Mouse (Mus musculus) G1E (cell line): ENCODE results near the gene Cirbp. TPM values are rescaled to one million over a fixed set of nuclear protein-coding genes. Genes with fewer than 3 reads are reported as not detected.
"Not testable (repeated sequence)": the region's sequence is repeated elsewhere in the genome, so short reads cannot be mapped to it uniquely, and the experiment has no call there.

Experiments
- ATAC-seq: 2 replicates; pipeline ENCODE4 v1.8.0; 2016; ENCODE audit warnings: mild to moderate bottlenecking; ENCODE audit not compliant: insufficient number of reproducible peaks, poor library complexity, low FRiP score, severe bottlenecking; ENCODE audit errors: extremely low read depth
- DNase-seq: peaks from one replicate; pipeline ENCODE4 v3.0.0; 2012; ENCODE audit warnings: low spot score
- H3K27me3 ChIP-seq: 2 replicates; pipeline ENCODE4 v1.6.1; 2012; ENCODE audit warnings: mild to moderate bottlenecking, low read length, inconsistent platforms; ENCODE audit not compliant: insufficient read depth
- H3K36me3 ChIP-seq: replicated peaks from 2 replicates; pipeline ENCODE3; 2012; ENCODE audit warnings: mild to moderate bottlenecking, inconsistent platforms
- H3K4me1 ChIP-seq: 2 replicates; pipeline ENCODE4 v1.6.1; 2012; ENCODE audit warnings: low read depth, low read length, inconsistent platforms, mixed read lengths; ENCODE audit not compliant: insufficient read depth
- H3K4me3 ChIP-seq: 2 replicates; pipeline ENCODE4 v1.5.1; 2012; ENCODE audit warnings: low read depth, mild to moderate bottlenecking, inconsistent platforms, low read length, moderate library complexity, mixed read lengths
- H3K9me3 ChIP-seq: replicated peaks from 2 replicates; pipeline ENCODE4 v1.6.1; 2012; ENCODE audit warnings: inconsistent platforms
- CTCF ChIP-seq: IDR thresholded peaks from 2 replicates; pipeline ENCODE4 v1.5.1; 2012; ENCODE audit warnings: low read depth, low read length, inconsistent platforms, mixed read lengths
- GATA1 ChIP-seq: IDR thresholded peaks from 2 replicates; pipeline ENCODE4 v1.6.1; 2012; ENCODE audit warnings: borderline replicate concordance, low read length, inconsistent platforms, mixed read lengths
- GATA2 ChIP-seq: IDR thresholded peaks from 2 replicates; pipeline ENCODE4 v1.6.1; 2012; ENCODE audit warnings: low read depth, low read length, inconsistent platforms, borderline replicate concordance
- POLR2AphosphoS5 ChIP-seq: IDR thresholded peaks from 2 replicates; pipeline ENCODE4 v1.6.1; 2012; ENCODE audit warnings: low read depth, low read length, inconsistent platforms; ENCODE audit not compliant: insufficient replicate concordance
- TAL1 ChIP-seq: conservative IDR thresholded peaks from 2 replicates; pipeline ENCODE4 v1.6.1; 2012; ENCODE audit warnings: low read depth, low read length, inconsistent platforms, mixed read lengths
- polyA plus RNA-seq: library from polyadenylated mRNA; stranded (reverse); fragments of >175 nt; gene quantifications from 2 replicates; pipeline ENCODE4 v1.2.3, GENCODE M21; 2012
- total RNA-seq, 2 experiments: library from RNA; stranded (forward) in 1 of 2; stranded (reverse) in 1 of 2; fragments of 200-1000 nt in 1 of 2; fragments of >200 nt in 1 of 2; fragmentation: Nextera tagmentation in 1 of 2; gene quantifications; 2 replicates each; pipeline ENCODE4 v1.2.3; 2014 to 2017

Gene Cirbp
- total and polyA plus RNA-seq, 3 experiments, result 21.2 to 45.2 (median 34.8) TPM

DNA sequence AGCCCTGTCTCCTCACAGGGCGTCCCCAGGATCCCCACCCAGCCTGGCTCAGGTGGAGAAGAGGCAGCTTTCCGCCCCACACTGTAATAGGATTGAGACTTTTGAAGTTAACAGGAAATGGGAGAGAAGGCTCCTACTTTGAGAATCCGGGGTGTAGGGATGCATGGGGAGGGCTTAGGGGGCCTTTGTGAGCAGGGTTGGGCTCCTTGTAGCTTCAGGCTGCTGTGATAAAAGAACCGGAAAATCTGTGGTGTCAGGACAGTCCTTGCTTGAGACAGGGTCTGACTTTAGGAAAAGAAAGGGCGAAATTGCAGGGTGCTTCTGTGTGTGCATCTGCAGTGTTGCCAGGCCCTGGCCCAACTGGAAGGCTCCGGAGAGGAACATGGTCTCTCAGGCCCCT is 34.7 kb downstream of the Cirbp start:
- H3K27me3 ChIP-seq, result peaks cover 54% of the 10 kb centered on the region
- no peak overlapping the region for H3K4me3 ChIP-seq
- DNase-seq (no peak), ATAC-seq (no peak)
- no peaks in the 10 kb centered on the region for H3K36me3 ChIP-seq
- H3K4me1 ChIP-seq, result no peaks in the 10 kb centered on the region
- H3K9me3 ChIP-seq, result no peaks in the 10 kb centered on the region
- TF ChIP-seq CTCF (no peak), GATA2 (no peak), POLR2AphosphoS5 (no peak), GATA1 (no peak), TAL1 (no peak)

- Histone ChIP-seq H3K9me3 (no peaks in the 10 kb centered on the region), H3K27me3 (peaks cover 64% of the 10 kb centered on the region), H3K4me1 (no peaks in the 10 kb centered on the region), H3K36me3 (no peaks in the 10 kb centered on the region), H3K4me3 (no peak overlapping the region)
- DNase-seq (no peak), ATAC-seq (no peak)
- no peak for TF ChIP-seq GATA1
- TF ChIP-seq TAL1, result no peak
- TF ChIP-seq GATA2, result no peak
- TF ChIP-seq POLR2AphosphoS5, result no peak
- TF ChIP-seq CTCF, result no peak
Observed at GRCm38 (mm10) chr10:80204055-80204454, 38.3 kb downstream of the Cirbp start.

DNA sequence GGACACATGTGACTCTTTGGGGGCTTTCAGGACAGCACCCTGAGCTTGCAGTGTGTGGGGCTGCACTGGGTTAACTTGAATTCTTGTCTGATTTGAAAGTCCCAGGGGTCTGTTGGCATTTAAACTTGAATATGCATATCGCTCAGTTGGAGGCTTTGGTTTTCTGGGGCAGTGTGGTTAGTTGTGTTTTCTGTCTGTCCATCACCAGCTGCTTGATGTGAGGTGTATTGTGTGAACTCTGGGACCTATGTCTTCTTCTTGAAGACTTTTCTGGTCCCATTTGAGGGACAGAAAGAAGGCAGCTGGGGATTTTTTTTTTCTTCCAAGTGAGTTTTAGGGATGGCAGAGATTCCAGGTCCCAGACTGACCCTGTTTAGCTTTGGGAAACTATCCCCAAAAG is 41.4 kb downstream of the Cirbp start:
- Histone ChIP-seq H3K4me1 (no peaks in the 10 kb centered on the region), H3K9me3 (no peaks in the 10 kb centered on the region), H3K36me3 (no peaks in the 10 kb centered on the region), H3K27me3 (peaks cover 58% of the 10 kb centered on the region), H3K4me3 (no peak overlapping the region)
- no peak for DNase-seq
- TF ChIP-seq POLR2AphosphoS5, result no peak
- TF ChIP-seq TAL1, result no peak
- TF ChIP-seq GATA1, result no peak
- no peak for TF ChIP-seq CTCF
- no peak for TF ChIP-seq GATA2
- ATAC-seq, result no peak

GRCm38 (mm10) chr10:80207676-80208075 is 41.9 kb downstream of the Cirbp start:
- H3K9me3 ChIP-seq, result no peaks in the 10 kb centered on the region
- peaks cover 59% of the 10 kb centered on the region for H3K27me3 ChIP-seq
- H3K4me3 ChIP-seq, result no peak overlapping the region
- no peak for ATAC-seq
- H3K36me3 ChIP-seq, result no peaks in the 10 kb centered on the region
- TF ChIP-seq GATA2 (no peak), CTCF (no peak), GATA1 (no peak), TAL1 (no peak), POLR2AphosphoS5 (no peak)
- DNase-seq, result no peak
- H3K4me1 ChIP-seq, result no peaks in the 10 kb centered on the region

GRCm38 (mm10) chr10:80208248-80208647 is 42.5 kb downstream of the Cirbp start:
- no peaks in the 10 kb centered on the region for H3K4me1 ChIP-seq
- ATAC-seq, result no peak
- H3K27me3 ChIP-seq, result peaks cover 62% of the 10 kb centered on the region
- TF ChIP-seq GATA1 (no peak), CTCF (no peak)
- H3K4me3 ChIP-seq, result no peak overlapping the region
- H3K36me3 ChIP-seq, result no peaks in the 10 kb centered on the region
- H3K9me3 ChIP-seq, result no peaks in the 10 kb centered on the region
- no peak for DNase-seq

- H3K27me3 ChIP-seq, result peaks cover 59% of the 10 kb centered on the region
- H3K36me3 ChIP-seq, result no peaks in the 10 kb centered on the region
- no peak for DNase-seq
Observed at GRCm38 (mm10) chr10:80208841-80209371, 43.1 kb downstream of the Cirbp start.

GRCm38 (mm10) chr10:80211547-80212103 is 45.8 kb downstream of the Cirbp start:
- not testable (repeated sequence) for H3K9me3 ChIP-seq, H3K4me1 ChIP-seq, ATAC-seq, H3K36me3 ChIP-seq, DNase-seq, H3K4me3 ChIP-seq
- H3K27me3 ChIP-seq, result peaks cover 41% of the 10 kb centered on the region

More at GRCm38 (mm10) chr10:80208841-80209371, 43.1 kb downstream of the Cirbp start:
- ATAC-seq, result no peak
- TF ChIP-seq GATA2, result no peak
- TF ChIP-seq TAL1, result no peak
- TF ChIP-seq POLR2AphosphoS5, result no peak
- TF ChIP-seq GATA1, result no peak
- TF ChIP-seq CTCF, result no peak
- Histone ChIP-seq H3K4me1 (no peaks in the 10 kb centered on the region), H3K9me3 (no peaks in the 10 kb centered on the region), H3K4me3 (no peak overlapping the region)
